Mouse (Mus musculus) heart, adult 9 months (tissue): ENCODE measurements around the gene Ubl3.

Experiments used
- DNase-seq, 2 experiments: peaks; one replicate each; pipeline ENCODE4 v3.0.0; 2022; ENCODE audit warnings: low spot score in 2 of 2

The Ubl3 gene

GRCm38 (mm10) chr5:148527632-148528031 is 25.0 kb downstream of the Ubl3 start:
- no peak for DNase-seq

- DNase-seq: no peak
Measured at GRCm38 (mm10) chr5:148526631-148527030, 26.0 kb downstream of the Ubl3 start.

GRCm38 (mm10) chr5:148523202-148523971 is 29.2 kb downstream of the Ubl3 start:
- no peak for DNase-seq

GRCm38 (mm10) chr5:148522378-148522777 is 30.2 kb downstream of the Ubl3 start:
- no peak for DNase-seq

- no peak for DNase-seq
Measured at GRCm38 (mm10) chr5:148517445-148517844, 35.1 kb downstream of the Ubl3 start.

GRCm38 (mm10) chr5:148512042-148512640 is 40.4 kb downstream of the Ubl3 start:
- no peak for DNase-seq

GRCm38 (mm10) chr5:148510265-148510664 is 42.3 kb downstream of the Ubl3 start:
- DNase-seq: no peak

GRCm38 (mm10) chr5:148509731-148510130 is 42.9 kb downstream of the Ubl3 start:
- DNase-seq: no peak

GRCm38 (mm10) chr5:148508901-148509604 is 43.5 kb downstream of the Ubl3 start:
- DNase-seq: peak in 1 of 2 experiments; percentile 35

GRCm38 (mm10) chr5:148505381-148505780 is 47.2 kb downstream of the Ubl3 start:
- no peak for DNase-seq

GRCm38 (mm10) chr5:148502237-148502636 is 50.4 kb downstream of the Ubl3 start:
- no peak for DNase-seq

GRCm38 (mm10) chr5:148501228-148501957 is 51.2 kb downstream of the Ubl3 start:
- no peak for DNase-seq

- DNase-seq: no peak
Measured at GRCm38 (mm10) chr5:148500516-148500915, 52.1 kb downstream of the Ubl3 start.

- no peak for DNase-seq
Measured at GRCm38 (mm10) chr5:148499616-148500015, 53.0 kb downstream of the Ubl3 start.

- no peak for DNase-seq
Measured at GRCm38 (mm10) chr5:148495991-148496390, 56.6 kb downstream of the Ubl3 start.

- no peak for DNase-seq
Measured at GRCm38 (mm10) chr5:148495173-148495572, 57.4 kb downstream of the Ubl3 start.

GRCm38 (mm10) chr5:148494249-148494648 is 58.3 kb downstream of the Ubl3 start:
- DNase-seq: no peak

- no peak for DNase-seq
Measured at GRCm38 (mm10) chr5:148493025-148493424, 59.6 kb downstream of the Ubl3 start.

GRCm38 (mm10) chr5:148490391-148490790 is 62.2 kb downstream of the Ubl3 start:
- no peak for DNase-seq

GRCm38 (mm10) chr5:148489724-148490193 is 62.8 kb downstream of the Ubl3 start:
- peak in 1 of 2 experiments; percentile 63 for DNase-seq

- no peak for DNase-seq
Measured at GRCm38 (mm10) chr5:148488891-148489723, 63.5 kb downstream of the Ubl3 start.
